Mouse (Mus musculus) midbrain, postnatal 0 days (tissue): Measurements from ENCODE around the gene Galt. TPM values are rescaled to one million over a fixed set of nuclear protein-coding genes. Genes with fewer than 3 reads are reported as not detected.
"Not testable (repeated sequence)": the region's sequence is repeated elsewhere in the genome, so short reads cannot be mapped to it uniquely, and the experiment has no call there.

Source experiments
- ATAC-seq: fragments of 200-750 bp; cut with Nextera tagmentation; 2 replicates; pipeline ENCODE4 v1.8.0; 2017; ENCODE audit warnings: moderate number of reproducible peaks, mild to moderate bottlenecking, moderate TSS enrichment, moderate library complexity; ENCODE audit not compliant: low FRiP score
- DNase-seq: peaks from one replicate; pipeline ENCODE4 v3.0.0-alpha.2; 2015; ENCODE audit warnings: low spot score
- H3K27ac ChIP-seq: fragments of 300-500 bp; sonication (generic); 2 replicates; pipeline ENCODE4 v1.5.1; 2014; ENCODE audit warnings: low read depth, mild to moderate bottlenecking, low read length, mixed read lengths
- H3K27me3 ChIP-seq: fragments of 300-500 bp; sonication (generic); 2 replicates; pipeline ENCODE4 v1.6.1; 2014; ENCODE audit warnings: low read length, control low read depth, mixed read lengths; ENCODE audit not compliant: insufficient read depth
- H3K36me3 ChIP-seq: fragments of 300-500 bp; sonication (generic); 2 replicates; pipeline ENCODE4 v1.6.1; 2014; ENCODE audit warnings: low read length, control low read depth, mixed read lengths; ENCODE audit not compliant: insufficient read depth
- H3K4me1 ChIP-seq: fragments of 300-500 bp; sonication (generic); 2 replicates; pipeline ENCODE4 v1.6.1; 2014; ENCODE audit warnings: mild to moderate bottlenecking, control low read depth, antibody characterized with exemption, low read length, mixed read lengths; ENCODE audit not compliant: insufficient read depth
- H3K4me2 ChIP-seq: fragments of 300-500 bp; sonication (generic); 2 replicates; pipeline ENCODE4 v1.6.1; 2014; ENCODE audit warnings: low read depth, mild to moderate bottlenecking, low read length, mixed read lengths; ENCODE audit not compliant: poor library complexity, severe bottlenecking
- H3K4me3 ChIP-seq: fragments of 300-500 bp; sonication (generic); 2 replicates; pipeline ENCODE4 v1.5.1; 2014; ENCODE audit warnings: low read depth, mild to moderate bottlenecking, low read length, moderate library complexity
- H3K9ac ChIP-seq: fragments of 300-500 bp; sonication (generic); replicated peaks from 2 replicates; pipeline ENCODE4 v1.6.1; 2014; ENCODE audit warnings: mild to moderate bottlenecking, low read length, moderate library complexity, mixed read lengths; ENCODE audit not compliant: poor library complexity, severe bottlenecking
- H3K9me3 ChIP-seq: fragments of 300-500 bp; sonication (generic); 2 replicates; pipeline ENCODE4 v1.6.1; 2016; ENCODE audit warnings: low read length, control low read depth
- WGBS: fragments of 180-500 bp; shearing (Covaris S2); extraction: QIAGEN DNeasy Blood & Tissue Kit; methylation state at CpG from one replicate; pipeline ENCODE4 v1.1.7; 2014; 5-methylcytosine and 5-hydroxymethylcytosine counted together
- polyA plus RNA-seq: library from polyadenylated mRNA; unstranded; fragments of >200 nt; fragmentation: Nextera tagmentation; extraction: Ambion mirVana; gene quantifications from 2 replicates; pipeline ENCODE4 v1.2.1, GENCODE M21; 2015
- total RNA-seq: library from RNA; depleted of rRNA; stranded (reverse); fragments of >200 nt; gene quantifications from 2 replicates; pipeline ENCODE4 v1.2.3, GENCODE M21; 2014; rRNA removed

The Galt gene
- total and polyA plus RNA-seq, 2 experiments from 2014 or later = 54.0 to 68.1 TPM

- not testable (repeated sequence) for H3K4me2 ChIP-seq, H3K4me1 ChIP-seq, ATAC-seq, H3K36me3 ChIP-seq, H3K9me3 ChIP-seq, H3K4me3 ChIP-seq, H3K27me3 ChIP-seq, H3K27ac ChIP-seq, DNase-seq, H3K9ac ChIP-seq
- WGBS = 30% methylated on average over 7 of the region's 9 CpGs
These were observed 26.2 kb downstream of the Galt start for GRCm38 (mm10) chr4:41781271-41781670.

- not testable (repeated sequence) for H3K27me3 ChIP-seq, H3K9ac ChIP-seq, H3K4me3 ChIP-seq, ATAC-seq, H3K36me3 ChIP-seq, H3K4me1 ChIP-seq, H3K9me3 ChIP-seq, H3K27ac ChIP-seq, H3K4me2 ChIP-seq, DNase-seq
- WGBS = 20% methylated on average over 11 of the region's 21 CpGs
These were observed 26.9 kb downstream of the Galt start for GRCm38 (mm10) chr4:41781748-41782485.

- not testable (repeated sequence) for H3K9ac ChIP-seq, DNase-seq, H3K9me3 ChIP-seq, H3K27ac ChIP-seq, ATAC-seq, H3K36me3 ChIP-seq, H3K4me3 ChIP-seq, H3K27me3 ChIP-seq, H3K4me1 ChIP-seq, H3K4me2 ChIP-seq
- 26% methylated on average over 4 of the region's 4 CpGs for WGBS
These were observed 27.7 kb downstream of the Galt start for GRCm38 (mm10) chr4:41782711-41783110.

DNA sequence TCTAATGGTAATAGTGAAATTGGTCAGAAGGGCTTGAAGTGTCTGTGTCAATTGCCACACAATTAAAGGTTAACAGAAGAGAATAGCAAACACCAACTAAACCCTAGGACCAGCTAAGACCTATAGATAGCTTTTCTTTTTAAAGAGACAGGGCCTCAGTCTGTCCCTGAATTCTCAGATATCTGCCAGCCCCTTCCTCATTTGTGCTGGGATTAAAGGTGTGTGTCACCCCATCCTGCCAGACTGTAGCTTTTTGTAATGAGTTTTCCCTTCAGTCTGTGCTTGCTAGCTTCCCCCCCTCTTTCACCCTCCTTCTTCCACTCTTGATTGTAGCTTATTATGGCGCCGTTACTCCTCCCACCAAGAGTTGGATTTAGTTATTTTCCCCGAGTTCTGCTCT is 28.2 kb downstream of the Galt start:
- H3K4me1 ChIP-seq, H3K9ac ChIP-seq, H3K9me3 ChIP-seq, H3K27ac ChIP-seq, H3K27me3 ChIP-seq, H3K4me3 ChIP-seq, DNase-seq, ATAC-seq, H3K36me3 ChIP-seq, H3K4me2 ChIP-seq: not testable (repeated sequence)
- WGBS = 10% methylated on average over 3 of the region's 3 CpGs

Other genes starting within 250 kb of the Galt start
- gene 1110017D15Rik, start 237.9 kb upstream of the Galt start, total RNA-seq = 10.9 and 11.8 TPM in 2 replicates
- 18.1 and 20.7 TPM in 2 replicates for gene 1110017D15Rik, start 237.9 kb upstream of the Galt start, polyA plus RNA-seq
- gene Fam219a, start 185.7 kb upstream of the Galt start, total RNA-seq = 125 and 130 TPM in 2 replicates
- gene Fam219a, start 185.7 kb upstream of the Galt start, polyA plus RNA-seq = 20.5 and 24.1 TPM in 2 replicates
- gene Dnaic1, start 185.5 kb upstream of the Galt start, total RNA-seq = 1.7 and 6.1 TPM in 2 replicates
- 3.2 and 3.8 TPM in 2 replicates for gene Dnaic1, start 185.5 kb upstream of the Galt start, polyA plus RNA-seq
- gene Enho, start 114.9 kb upstream of the Galt start, total RNA-seq = 167 and 217 TPM in 2 replicates
- gene Enho, start 114.9 kb upstream of the Galt start, polyA plus RNA-seq = 146 and 157 TPM in 2 replicates
- 61.6 and 69.2 TPM in 2 replicates for gene Cntfr, start 58.1 kb upstream of the Galt start, total RNA-seq
- gene Cntfr, start 58.1 kb upstream of the Galt start, polyA plus RNA-seq = 20.1 and 23.4 TPM in 2 replicates
- gene Il11ra1, start 55.2 kb upstream of the Galt start, total RNA-seq = 21.8 and 26.5 TPM in 2 replicates
- gene Il11ra1, start 55.2 kb upstream of the Galt start, polyA plus RNA-seq = 28.8 and 35.3 TPM in 2 replicates
- gene Rpp25l, start 41.7 kb upstream of the Galt start, total RNA-seq = 38.3 and 39.7 TPM in 2 replicates
- gene Rpp25l, start 41.7 kb upstream of the Galt start, polyA plus RNA-seq = 44.3 and 49.9 TPM in 2 replicates
- 122 and 150 TPM in 2 replicates for gene Dctn3, start 32.1 kb upstream of the Galt start, total RNA-seq
- 308 and 345 TPM in 2 replicates for gene Dctn3, start 32.1 kb upstream of the Galt start, polyA plus RNA-seq
- gene Arid3c, start 24.1 kb upstream of the Galt start, total RNA-seq = 0.27 and 0.33 TPM in 2 replicates
- gene Arid3c, start 24.1 kb upstream of the Galt start, polyA plus RNA-seq = 0.42 and 0.48 TPM in 2 replicates
- gene Sigmar1, start 929 bp downstream of the Galt start, total RNA-seq = 34.1 and 45.4 TPM in 2 replicates
- 44.8 and 55.4 TPM in 2 replicates for gene Sigmar1, start 929 bp downstream of the Galt start, polyA plus RNA-seq
- 191 and 237 TPM in 2 replicates for gene Ccl27a, start 19.0 kb downstream of the Galt start, total RNA-seq
- 318 and 329 TPM in 2 replicates for gene Ccl27a, start 19.0 kb downstream of the Galt start, polyA plus RNA-seq
- gene Gm21541, start 148.4 kb downstream of the Galt start, total RNA-seq = not detected in 2 replicates
- gene Gm21541, start 148.4 kb downstream of the Galt start, polyA plus RNA-seq = not detected in 2 replicates
- gene Gm20878, start 186.3 kb downstream of the Galt start, total RNA-seq = 11.9 and 13.7 TPM in 2 replicates
- 9.3 and 10.0 TPM in 2 replicates for gene Gm20878, start 186.3 kb downstream of the Galt start, polyA plus RNA-seq
- 1.6 and 2.2 TPM in 2 replicates for gene Fam205a4, start 210.8 kb downstream of the Galt start, total RNA-seq
- gene Fam205a4, start 210.8 kb downstream of the Galt start, polyA plus RNA-seq = 1.5 and 1.7 TPM in 2 replicates